Mouse (Mus musculus) stomach, embryonic 16.5 days (tissue): Measurements from ENCODE around the gene Pard3b. TPM values are rescaled to one million over a fixed set of nuclear protein-coding genes. Genes with fewer than 3 reads are reported as not detected.
A peak's percentile ranks its signal among the peaks of the same experiment; 100 is the strongest.

ENCODE experiments used
- ATAC-seq: fragments of 200-750 bp; cut with Nextera tagmentation; 2 replicates; pipeline ENCODE4 v1.8.0; 2017; ENCODE audit warnings: moderate number of reproducible peaks, moderate TSS enrichment; ENCODE audit not compliant: insufficient read depth, low FRiP score
- H3K27ac ChIP-seq: fragments of 300-500 bp; sonication (generic); 2 replicates; pipeline ENCODE4 v1.5.1; 2014; ENCODE audit warnings: low read length
- H3K27me3 ChIP-seq: fragments of 300-500 bp; sonication (generic); 2 replicates; pipeline ENCODE4 v1.6.1; 2014; ENCODE audit warnings: low read length, control low read depth, mixed read lengths; ENCODE audit not compliant: control insufficient read depth, insufficient read depth
- H3K36me3 ChIP-seq: fragments of 300-500 bp; sonication (generic); 2 replicates; pipeline ENCODE4 v1.6.1; 2014; ENCODE audit warnings: low read length; ENCODE audit not compliant: control insufficient read depth, insufficient read depth
- H3K4me1 ChIP-seq: fragments of 300-500 bp; sonication (generic); 2 replicates; pipeline ENCODE4 v1.6.1; 2014; ENCODE audit warnings: low read length, control low read depth, mixed read lengths; ENCODE audit not compliant: control insufficient read depth, insufficient read depth
- H3K4me2 ChIP-seq: fragments of 300-500 bp; sonication (generic); 2 replicates; pipeline ENCODE4 v1.6.1; 2014; ENCODE audit warnings: low read depth, low read length, mixed read lengths
- H3K4me3 ChIP-seq: fragments of 300-500 bp; sonication (generic); replicated peaks from 2 replicates; pipeline ENCODE4 v1.5.1; 2014; ENCODE audit warnings: mild to moderate bottlenecking, low read length
- H3K9ac ChIP-seq: fragments of 300-500 bp; sonication (generic); 2 replicates; pipeline ENCODE4 v1.6.1; 2014; ENCODE audit warnings: low read length
- H3K9me3 ChIP-seq: fragments of 300-500 bp; sonication (generic); replicated peaks from 2 replicates; pipeline ENCODE4 v1.6.1; 2016; ENCODE audit warnings: low read length, control low read depth; ENCODE audit not compliant: control insufficient read depth
- WGBS: fragments of 180-500 bp; shearing (Covaris S2); extraction: QIAGEN DNeasy Blood & Tissue Kit; methylation state at CpG from one replicate; pipeline ENCODE4 v1.1.7; 2014; 5-methylcytosine and 5-hydroxymethylcytosine counted together
- polyA plus RNA-seq: library from polyadenylated mRNA; unstranded; fragments of >200 nt; fragmentation: Nextera tagmentation; extraction: Ambion mirVana; gene quantifications from 2 replicates; pipeline ENCODE4 v1.2.1, GENCODE M21; 2015

Gene Pard3b
- polyA plus RNA-seq, 1 experiment from 2014 or later = 15.7 TPM

DNA sequence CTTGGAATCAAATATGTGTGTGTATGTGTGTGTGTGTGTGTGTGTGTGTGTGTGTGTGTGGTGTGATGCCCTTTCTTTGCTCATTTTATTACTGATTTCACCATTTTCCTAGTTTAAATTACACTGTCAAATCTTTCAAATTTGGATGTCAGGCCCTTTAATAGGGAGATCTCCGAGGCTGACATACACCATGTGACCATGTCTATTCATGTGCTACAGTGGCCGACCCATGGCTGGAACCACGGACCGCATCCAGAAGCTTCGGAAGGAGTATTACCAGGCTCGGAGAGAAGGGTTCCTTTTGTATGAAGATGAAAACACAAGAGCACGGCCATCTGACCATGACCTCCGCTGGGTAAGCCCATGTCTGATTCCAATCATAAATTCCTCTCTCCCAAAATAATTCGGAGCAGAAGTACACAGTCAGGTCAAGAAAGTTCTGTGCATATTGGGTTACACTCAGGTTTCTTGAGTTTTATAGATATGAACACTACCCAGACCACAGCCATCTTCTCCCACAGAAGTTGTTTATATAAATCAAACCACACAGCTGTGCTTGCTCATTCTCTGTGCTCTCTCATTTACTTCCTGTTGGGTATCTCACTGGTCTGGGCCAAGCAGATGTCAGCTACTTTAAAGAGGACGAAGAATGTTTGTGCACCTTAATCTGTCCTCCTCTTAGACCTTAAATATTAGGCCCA lies 894.0 kb downstream of the Pard3b start:
- no peaks in the 10 kb centered on the region for H3K27me3 ChIP-seq
- no peak overlapping the region for H3K27ac ChIP-seq
- no peak overlapping the region for H3K9ac ChIP-seq
- no peak overlapping the region for H3K4me2 ChIP-seq
- no peak overlapping the region for H3K4me3 ChIP-seq
- no peaks in the 10 kb centered on the region for H3K4me1 ChIP-seq
- 67% methylated on average over 10 of the region's 10 CpGs for WGBS
- H3K36me3 ChIP-seq = no peaks in the 10 kb centered on the region
- ATAC-seq = no peak
- no peaks in the 10 kb centered on the region for H3K9me3 ChIP-seq

DNA sequence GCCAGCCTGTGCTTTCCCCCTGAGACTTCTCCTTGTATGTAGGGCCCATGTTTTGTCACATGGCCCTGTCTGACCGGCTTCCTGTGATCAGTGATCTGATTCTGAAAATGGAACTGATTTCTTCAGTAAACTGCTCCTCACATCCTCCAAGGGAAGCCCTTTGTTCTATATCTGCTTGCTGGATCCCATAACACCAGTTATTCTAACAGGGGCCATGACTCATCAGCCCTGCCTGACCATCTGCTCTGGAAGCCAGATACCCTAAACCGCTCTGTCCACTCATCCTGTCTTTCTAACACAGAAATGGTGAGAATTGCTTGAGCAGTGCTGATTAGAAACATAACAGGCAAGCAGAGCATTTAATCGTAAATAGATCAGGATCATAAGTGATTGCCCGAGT lies 910.3 kb downstream of the Pard3b start:
- no peak overlapping the region for H3K9ac ChIP-seq
- WGBS = 84% methylated on average over 4 of the region's 4 CpGs
- H3K9me3 ChIP-seq = no peaks in the 10 kb centered on the region
- ATAC-seq = no peak
- H3K4me3 ChIP-seq = no peak overlapping the region
- no peaks in the 10 kb centered on the region for H3K36me3 ChIP-seq
- H3K27ac ChIP-seq = no peak overlapping the region
- H3K4me2 ChIP-seq = no peak overlapping the region
- H3K27me3 ChIP-seq = no peaks in the 10 kb centered on the region
- no peaks in the 10 kb centered on the region for H3K4me1 ChIP-seq

DNA sequence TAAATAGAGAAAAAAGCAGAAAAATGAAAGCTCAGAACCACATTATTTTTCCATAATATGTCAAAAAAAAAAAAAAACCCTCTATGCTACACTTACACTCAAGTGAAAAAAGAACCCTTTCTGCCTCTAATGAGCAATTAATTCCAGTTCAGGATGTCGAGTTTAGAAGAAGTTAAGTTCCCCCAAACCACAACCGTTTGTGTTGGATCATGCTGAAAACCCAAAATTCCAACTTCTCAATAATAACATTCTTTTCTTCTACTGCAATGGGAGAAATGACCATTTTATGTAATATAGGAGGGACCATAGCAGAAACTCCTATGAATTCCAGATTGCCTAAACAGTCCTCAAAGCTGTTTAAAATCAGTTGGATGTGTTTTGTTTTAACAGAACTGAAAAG lies 911.9 kb downstream of the Pard3b start:
- no peak overlapping the region for H3K4me3 ChIP-seq
- no peak for ATAC-seq
- H3K4me2 ChIP-seq = no peak overlapping the region
- no peaks in the 10 kb centered on the region for H3K27me3 ChIP-seq
- no peaks in the 10 kb centered on the region for H3K36me3 ChIP-seq
- no peaks in the 10 kb centered on the region for H3K4me1 ChIP-seq
- 26% methylated on average over 2 of the region's 2 CpGs for WGBS
- no peaks in the 10 kb centered on the region for H3K9me3 ChIP-seq
- no peak overlapping the region for H3K9ac ChIP-seq
- H3K27ac ChIP-seq = no peak overlapping the region

DNA sequence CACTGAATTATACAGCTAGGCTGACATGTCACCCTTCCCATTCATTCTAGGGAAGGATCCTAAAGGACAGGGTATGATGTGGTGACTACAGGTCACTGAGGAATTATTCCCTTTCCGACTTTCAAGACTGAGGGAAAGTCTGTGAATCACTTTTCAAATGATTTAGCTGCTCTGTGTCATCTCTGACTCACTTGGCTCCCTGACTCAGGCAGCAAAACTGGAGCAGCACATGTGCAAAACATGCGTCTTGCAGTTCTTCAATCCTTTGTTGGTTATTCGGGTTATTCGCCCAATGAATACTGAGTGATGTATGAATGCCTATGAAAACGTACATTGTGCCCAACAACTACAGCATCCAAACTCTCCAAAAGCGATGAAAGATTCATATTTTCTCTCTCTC lies 912.9 kb downstream of the Pard3b start:
- H3K4me3 ChIP-seq = no peak overlapping the region
- H3K9me3 ChIP-seq = no peaks in the 10 kb centered on the region
- WGBS = 77% methylated on average over 6 of the region's 6 CpGs
- no peaks in the 10 kb centered on the region for H3K27me3 ChIP-seq
- no peak overlapping the region for H3K4me2 ChIP-seq
- ATAC-seq = no peak
- H3K36me3 ChIP-seq = no peaks in the 10 kb centered on the region
- no peak overlapping the region for H3K9ac ChIP-seq
- H3K27ac ChIP-seq = peak overlapping the region; percentile 43
- no peaks in the 10 kb centered on the region for H3K4me1 ChIP-seq

DNA sequence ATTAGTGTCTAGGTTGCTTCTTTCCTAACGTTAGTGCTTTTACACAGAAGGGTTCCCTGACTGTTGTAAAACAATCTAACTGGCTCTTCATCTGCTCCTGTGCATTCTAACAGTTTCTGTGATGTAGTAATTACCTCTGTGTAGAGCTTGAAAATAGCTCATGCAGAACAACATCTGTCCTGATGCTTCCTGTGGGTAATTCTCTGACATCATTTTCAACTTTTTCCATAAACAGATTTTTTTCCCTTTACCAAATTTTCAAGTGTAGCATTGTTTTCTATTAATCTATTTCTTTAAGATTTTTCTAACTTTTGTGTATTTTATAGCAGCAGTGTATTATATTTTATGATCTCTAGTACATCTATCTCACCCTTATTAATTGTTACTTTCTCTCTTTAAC lies 917.2 kb downstream of the Pard3b start:
- H3K36me3 ChIP-seq = no peaks in the 10 kb centered on the region
- no peak for ATAC-seq
- 48% methylated on average over 1 of the region's 1 CpGs for WGBS

DNA sequence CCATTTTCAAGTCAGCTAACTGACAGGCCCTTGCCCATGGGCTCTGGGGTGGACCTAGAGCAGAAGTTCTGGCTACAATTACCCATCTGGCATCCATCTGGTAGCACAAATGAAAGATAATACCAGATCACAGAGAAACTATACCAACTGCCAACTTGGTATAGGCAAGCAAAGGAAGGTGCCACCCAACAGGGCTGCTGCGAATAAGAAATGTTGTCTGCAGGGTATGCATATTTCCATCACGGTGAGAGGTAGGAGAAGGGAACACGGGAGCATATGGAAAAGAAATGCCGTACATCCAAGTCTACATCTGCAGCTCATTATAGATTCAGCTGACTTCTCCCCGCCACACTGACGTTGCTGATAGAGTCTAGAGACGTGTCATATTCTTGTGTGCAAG lies 924.4 kb downstream of the Pard3b start:
- 92% methylated on average over 7 of the region's 7 CpGs for WGBS
- no peaks in the 10 kb centered on the region for H3K36me3 ChIP-seq
- ATAC-seq = no peak
- H3K9me3 ChIP-seq = no peaks in the 10 kb centered on the region
- no peak overlapping the region for H3K4me2 ChIP-seq
- no peaks in the 10 kb centered on the region for H3K27me3 ChIP-seq
- H3K4me3 ChIP-seq = no peak overlapping the region
- H3K4me1 ChIP-seq = no peaks in the 10 kb centered on the region
- H3K9ac ChIP-seq = no peak overlapping the region
- no peak overlapping the region for H3K27ac ChIP-seq

More for the DNA sequence above, 917.2 kb downstream of the Pard3b start:
- H3K27me3 ChIP-seq = no peaks in the 10 kb centered on the region
- H3K4me1 ChIP-seq = no peaks in the 10 kb centered on the region
- no peak overlapping the region for H3K9ac ChIP-seq
- H3K27ac ChIP-seq = no peak overlapping the region
- no peak overlapping the region for H3K4me3 ChIP-seq
- no peak overlapping the region for H3K4me2 ChIP-seq
- H3K9me3 ChIP-seq = no peaks in the 10 kb centered on the region

DNA sequence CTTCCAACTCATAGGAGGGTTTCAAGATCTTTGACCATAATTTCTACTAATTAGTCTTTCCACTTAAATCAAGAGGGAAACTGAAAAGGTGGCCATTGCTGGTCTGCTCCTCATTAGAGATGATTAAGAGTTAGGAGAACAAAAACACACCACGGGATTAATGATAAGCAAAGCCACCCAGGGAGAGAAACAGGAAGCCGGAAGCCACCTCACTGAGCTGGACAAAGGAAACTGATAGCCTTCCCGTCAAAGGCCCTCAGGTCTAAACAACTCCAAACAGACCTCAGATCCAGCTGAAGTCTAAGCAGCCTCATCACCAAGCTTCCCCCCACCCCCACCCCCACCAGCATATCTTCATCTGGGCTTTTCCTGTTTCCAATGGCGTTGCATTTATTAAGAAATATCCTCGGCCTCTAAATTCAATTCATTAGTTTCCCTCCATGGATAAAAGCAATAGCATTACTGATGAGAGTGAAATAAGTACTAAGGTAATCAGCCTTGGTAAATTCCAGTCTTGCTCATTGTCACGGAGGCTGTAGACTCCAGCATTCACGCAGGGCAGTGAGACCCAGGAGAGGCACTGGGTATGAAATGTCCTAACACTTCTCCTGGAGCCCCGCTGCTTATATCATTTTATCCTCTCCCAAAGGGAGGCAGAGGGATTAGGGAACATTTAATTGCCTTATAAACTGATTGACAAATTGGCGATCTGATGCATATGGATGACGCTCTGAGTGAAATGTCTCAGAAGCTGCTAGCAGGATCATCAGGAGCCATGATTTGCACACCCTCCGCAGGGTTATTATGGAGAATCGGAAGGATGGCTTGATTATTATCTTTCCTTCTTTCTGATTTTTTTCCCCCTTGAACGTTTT lies 925.9 kb downstream of the Pard3b start:
- ATAC-seq = no peak
- no peak overlapping the region for H3K4me2 ChIP-seq
- no peaks in the 10 kb centered on the region for H3K36me3 ChIP-seq
- no peak overlapping the region for H3K9ac ChIP-seq
- WGBS = 55% methylated on average over 13 of the region's 13 CpGs
- H3K4me1 ChIP-seq = no peaks in the 10 kb centered on the region
- H3K27me3 ChIP-seq = no peaks in the 10 kb centered on the region
- no peak overlapping the region for H3K27ac ChIP-seq
- H3K4me3 ChIP-seq = no peak overlapping the region
- H3K9me3 ChIP-seq = no peaks in the 10 kb centered on the region

DNA sequence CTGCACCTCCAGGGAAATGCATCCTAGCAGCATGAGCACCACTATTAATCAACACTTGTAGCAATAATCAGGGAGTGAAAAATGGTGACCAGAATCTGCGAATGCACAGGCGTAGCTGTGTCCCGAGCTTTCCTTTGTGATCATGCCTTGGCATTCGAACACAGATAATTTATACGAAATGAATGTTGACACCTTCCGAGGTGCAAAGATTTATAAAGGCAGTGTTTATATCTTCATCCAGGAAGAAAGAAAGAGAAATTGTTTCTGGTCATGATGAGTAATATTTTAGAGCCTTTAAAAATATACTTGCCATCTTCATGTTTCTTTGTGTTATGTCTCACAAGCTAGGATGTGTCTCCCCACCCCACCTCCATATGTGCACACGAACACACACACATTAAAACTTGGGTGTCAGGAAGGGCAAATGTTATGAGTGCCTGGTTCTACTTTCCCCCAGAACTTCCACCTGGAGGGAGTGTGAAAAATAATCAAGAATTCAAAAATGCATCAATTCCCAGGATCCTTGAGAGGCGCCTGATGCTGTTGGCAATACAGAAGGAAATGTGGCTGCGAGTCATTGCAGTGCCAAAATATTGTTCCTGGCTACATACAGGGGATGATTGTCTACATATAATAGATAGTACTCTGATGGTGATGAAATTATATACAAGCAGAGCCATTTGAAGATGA lies 926.6 kb downstream of the Pard3b start:
- H3K9me3 ChIP-seq = no peaks in the 10 kb centered on the region
- H3K27me3 ChIP-seq = no peaks in the 10 kb centered on the region
- no peaks in the 10 kb centered on the region for H3K36me3 ChIP-seq
- no peak overlapping the region for H3K27ac ChIP-seq
- H3K4me3 ChIP-seq = no peak overlapping the region
- no peak overlapping the region for H3K9ac ChIP-seq
- 66% methylated on average over 9 of the region's 9 CpGs for WGBS
- no peak overlapping the region for H3K4me2 ChIP-seq
- ATAC-seq = no peak
- no peaks in the 10 kb centered on the region for H3K4me1 ChIP-seq

DNA sequence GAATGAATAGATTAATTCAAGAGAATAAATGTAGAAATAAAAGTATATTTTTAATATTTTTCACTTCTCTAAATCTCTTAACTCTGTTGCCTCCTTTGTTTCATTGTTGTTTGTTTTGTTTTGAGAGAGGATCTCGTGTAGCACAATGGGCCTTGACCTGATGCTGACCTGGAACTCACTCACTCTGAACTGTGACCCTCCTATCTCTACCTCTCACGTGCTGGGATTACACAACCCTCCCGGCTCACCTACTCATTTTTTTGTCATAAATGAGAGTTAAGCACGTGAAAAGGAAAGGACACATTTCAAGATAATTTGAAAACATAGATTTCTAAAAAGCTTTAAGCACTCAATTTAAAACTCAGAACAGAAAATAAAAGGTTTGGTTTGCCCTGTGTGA lies 928.0 kb downstream of the Pard3b start:
- H3K27me3 ChIP-seq = no peaks in the 10 kb centered on the region
- no peak overlapping the region for H3K27ac ChIP-seq
- H3K4me3 ChIP-seq = no peak overlapping the region
- no peaks in the 10 kb centered on the region for H3K4me1 ChIP-seq
- no peak overlapping the region for H3K9ac ChIP-seq
- H3K4me2 ChIP-seq = no peak overlapping the region
- H3K9me3 ChIP-seq = no peaks in the 10 kb centered on the region
- no peaks in the 10 kb centered on the region for H3K36me3 ChIP-seq
- 24% methylated on average over 4 of the region's 4 CpGs for WGBS
- ATAC-seq = no peak
